Mouse (Mus musculus): ENCODE data around the gene Eml4. TPM values are rescaled to one million over a fixed set of nuclear protein-coding genes. Genes with fewer than 3 reads are reported as not detected.

The Eml4 gene
- total RNA-seq, 2 experiments from 2014 or later, result 24.4 to 30.2 TPM

DNA sequence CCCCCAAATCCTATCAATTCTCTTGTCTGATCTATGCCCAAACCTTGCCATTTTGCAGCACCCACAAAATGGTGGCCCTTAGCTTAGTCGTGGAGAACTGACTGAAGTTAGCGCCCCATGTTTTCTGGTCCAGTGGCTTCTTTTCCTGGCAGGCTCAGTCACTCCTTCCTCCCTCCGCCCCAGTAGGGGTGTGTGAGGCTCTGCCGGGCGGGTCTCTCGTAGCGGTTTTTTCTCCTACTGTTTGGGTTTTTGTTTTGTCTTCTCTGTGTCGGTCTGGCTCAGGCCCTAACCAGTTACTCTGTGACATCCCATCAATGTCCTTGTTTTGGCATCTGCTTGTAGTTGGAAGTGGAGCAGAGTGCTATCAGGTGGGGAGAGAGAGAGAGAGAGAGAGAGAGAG, 174.9 kb downstream of the Eml4 start:
- no peak for DNase-seq (ENCODE audit: extremely low spot score in 1 of 2, low spot score in 2 of 2)
- intact Hi-C loops (cut with DNase I), result no loop called here

DNA sequence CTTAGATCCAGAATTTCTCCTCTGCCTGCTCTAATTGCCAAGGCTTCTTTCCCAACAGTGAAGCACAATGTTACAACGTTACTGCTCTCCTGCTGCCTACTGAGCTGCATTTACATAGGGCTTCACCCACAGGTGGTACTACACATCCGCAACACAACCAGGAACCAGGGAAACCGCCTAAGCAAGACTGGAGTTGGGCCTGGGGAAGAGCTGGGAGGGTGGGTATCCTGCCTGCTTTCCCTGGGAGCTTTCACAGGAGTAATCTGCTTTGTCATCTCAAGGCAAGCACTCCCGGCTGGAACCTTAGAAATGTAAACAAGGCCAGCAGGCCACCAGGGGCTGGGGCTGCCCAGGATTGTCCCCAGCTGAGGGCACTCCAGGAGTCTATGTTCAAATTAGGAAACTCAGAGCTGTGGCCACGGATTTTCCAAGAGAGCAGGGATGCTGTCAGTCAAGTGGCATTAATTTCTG, 175.4 kb downstream of the Eml4 start:
- intact Hi-C loops (cut with DNase I), result no loop called here
- no peak for DNase-seq (ENCODE audit: extremely low spot score in 1 of 2, low spot score in 2 of 2)

DNA sequence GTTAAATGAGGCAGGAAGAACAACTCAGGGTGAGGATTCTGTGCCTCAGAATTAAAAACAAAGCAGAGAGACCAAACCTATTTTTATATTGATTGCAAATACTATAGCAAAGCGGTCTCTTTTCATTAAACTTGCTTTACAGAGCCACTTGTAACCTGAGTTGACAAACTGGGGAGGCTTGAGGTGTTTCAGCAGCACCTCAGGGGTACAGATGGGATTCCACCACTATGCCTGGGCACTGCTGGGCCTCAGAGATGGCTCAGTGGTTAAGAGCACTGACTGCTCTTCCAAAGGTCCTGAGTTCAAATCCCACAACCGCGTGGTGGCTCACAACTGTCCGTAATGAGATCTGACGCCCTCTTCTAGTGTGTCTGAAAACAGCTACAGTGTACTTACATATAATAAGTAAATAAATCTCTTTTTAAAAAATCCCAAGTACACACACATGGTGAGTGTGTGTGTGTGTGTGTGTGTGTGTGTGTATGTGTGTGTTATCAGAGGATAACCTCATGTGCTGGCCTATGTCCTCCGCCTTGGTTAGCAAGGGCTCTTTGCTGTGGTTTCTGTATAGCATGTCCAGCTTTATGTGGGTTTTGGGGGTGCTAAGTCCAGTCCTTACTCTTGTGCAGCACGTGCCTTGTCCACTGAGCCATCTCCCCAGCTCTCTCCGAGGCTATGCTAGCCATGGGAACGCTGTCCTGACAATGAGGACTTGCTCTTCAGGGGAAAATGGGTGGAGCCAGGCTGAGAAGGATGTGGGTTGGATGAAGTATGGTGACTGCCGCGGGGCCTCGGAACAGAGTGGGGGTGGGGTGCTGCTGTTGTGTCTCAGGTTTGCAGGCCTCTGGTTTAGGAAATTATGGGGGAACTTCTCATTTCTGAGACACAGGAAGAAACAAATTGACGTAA, 176.1 kb downstream of the Eml4 start:
- peak in 1 of 2 experiments; percentile 76 for DNase-seq (ENCODE audit: extremely low spot score in 1 of 2, low spot score in 2 of 2)
- intact Hi-C loops (cut with DNase I), result no loop called here

DNA sequence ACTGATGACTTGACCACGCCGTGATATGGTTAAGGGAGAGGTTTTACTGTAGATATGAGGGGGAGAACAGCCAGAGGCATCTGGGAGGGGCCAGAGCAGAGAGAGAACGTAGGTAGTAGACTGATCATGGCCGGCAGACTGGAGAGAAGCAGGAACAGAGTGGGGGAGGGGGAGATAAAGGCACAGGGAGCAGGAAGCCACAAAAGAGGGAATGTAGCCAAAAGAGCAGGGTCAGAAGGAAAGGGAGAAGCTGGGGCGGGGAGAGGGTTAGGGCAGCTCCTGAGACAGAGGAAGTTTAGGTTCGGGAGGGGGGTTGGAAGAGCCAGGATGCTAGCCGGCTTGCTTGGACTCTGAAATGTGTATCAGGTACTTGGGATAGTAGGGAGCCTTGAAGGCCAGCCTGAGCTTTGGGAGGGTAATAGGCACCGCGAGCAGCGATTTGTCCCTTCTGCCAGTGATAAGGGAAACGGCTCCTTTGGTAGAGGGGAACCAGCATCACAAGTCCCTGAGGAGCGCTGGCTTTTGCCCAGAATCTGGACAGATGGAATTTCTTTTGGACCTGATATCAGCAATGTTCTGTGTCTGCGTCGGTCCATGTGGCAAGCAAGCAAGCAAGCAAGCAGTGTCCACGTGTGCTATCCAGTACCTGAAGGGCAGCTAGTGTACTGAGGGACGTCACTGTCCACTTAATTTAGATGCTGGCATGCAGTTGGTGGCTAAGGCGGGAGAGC, 177.1 kb downstream of the Eml4 start:
- intact Hi-C loops (cut with DNase I), result no loop called here
- DNase-seq (ENCODE audit: extremely low spot score in 1 of 2, low spot score in 2 of 2), result peak in 1 of 2 experiments; percentile 51

Other genes starting within 250 kb of the Eml4 start
- gene Pkdcc, start 135.6 kb upstream of the Eml4 start, total RNA-seq (2021), result 10 to 100 TPM; 16.7 to 19.8 TPM
- 100 to 1,000 TPM; 193 to 198 TPM for gene Cox7a2l, start 166.4 kb downstream of the Eml4 start, total RNA-seq (2021)